Mouse (Mus musculus): ENCODE data around the gene Lmntd2.

Gene Lmntd2

DNA sequence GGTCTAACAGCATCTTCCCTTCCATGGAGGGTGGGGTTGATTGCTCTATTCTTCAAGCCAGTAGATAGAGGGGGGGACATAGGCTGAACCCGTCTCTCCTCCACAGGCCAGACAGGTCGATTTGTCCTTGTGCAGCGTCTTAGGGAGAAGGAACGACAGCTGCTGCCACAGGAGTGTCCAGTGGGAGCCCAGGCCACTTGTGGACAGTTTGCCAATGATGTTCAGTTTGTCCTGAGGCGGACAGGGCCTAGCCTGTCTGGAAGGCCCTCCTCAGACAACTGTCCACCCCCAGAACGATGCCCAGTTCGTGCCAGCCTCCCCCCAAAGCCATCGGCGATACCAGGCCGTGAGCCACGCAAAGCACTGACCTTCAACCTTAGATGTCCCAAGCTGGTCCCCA lies 3.0 kb upstream of the Lmntd2 start:
- intact Hi-C loops (cut with DNase I) = no loop called here

DNA sequence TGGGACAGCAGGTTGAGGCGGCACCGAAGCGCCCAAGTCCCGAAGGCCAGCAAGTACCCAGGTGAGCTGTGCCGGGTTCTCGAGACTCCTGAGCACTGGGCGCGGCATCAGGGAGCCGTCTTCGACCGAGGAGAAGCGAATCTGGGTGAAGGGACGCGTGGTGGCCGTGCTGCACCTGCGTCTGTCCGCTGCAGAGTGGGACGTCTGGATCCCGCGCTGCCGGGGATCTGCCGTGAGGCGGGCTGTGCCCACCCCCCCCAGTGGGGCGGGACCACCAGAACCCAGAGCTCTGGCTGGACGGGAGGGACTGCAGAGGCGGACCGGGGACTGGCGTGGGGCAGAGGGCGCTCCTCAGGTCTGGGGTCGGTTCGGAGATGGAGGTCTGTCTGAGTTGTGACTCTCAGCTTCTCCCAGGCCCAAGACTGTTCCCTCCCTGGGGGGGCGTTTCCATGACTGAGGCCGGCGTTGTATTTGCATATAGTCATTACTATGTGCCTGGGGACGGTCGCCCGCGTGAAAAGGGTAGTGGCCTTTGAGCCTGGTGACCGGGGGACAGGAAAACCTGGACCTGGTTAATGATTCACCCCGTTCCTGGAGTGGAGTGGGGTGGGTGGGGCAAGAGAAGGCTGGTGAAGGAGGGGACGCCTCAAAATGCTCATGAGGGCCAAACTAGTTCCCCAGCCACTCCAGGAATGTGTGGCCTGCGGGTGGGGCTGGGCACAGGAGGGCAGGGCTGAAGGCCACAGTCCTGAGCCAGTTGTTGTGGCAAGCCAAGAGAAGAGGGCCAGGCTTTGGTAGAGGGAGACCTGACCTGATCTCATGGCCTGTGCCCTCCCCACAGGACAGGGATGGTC lies 2.2 kb upstream of the Lmntd2 start:
- intact Hi-C loops (cut with DNase I) = no loop called here

DNA sequence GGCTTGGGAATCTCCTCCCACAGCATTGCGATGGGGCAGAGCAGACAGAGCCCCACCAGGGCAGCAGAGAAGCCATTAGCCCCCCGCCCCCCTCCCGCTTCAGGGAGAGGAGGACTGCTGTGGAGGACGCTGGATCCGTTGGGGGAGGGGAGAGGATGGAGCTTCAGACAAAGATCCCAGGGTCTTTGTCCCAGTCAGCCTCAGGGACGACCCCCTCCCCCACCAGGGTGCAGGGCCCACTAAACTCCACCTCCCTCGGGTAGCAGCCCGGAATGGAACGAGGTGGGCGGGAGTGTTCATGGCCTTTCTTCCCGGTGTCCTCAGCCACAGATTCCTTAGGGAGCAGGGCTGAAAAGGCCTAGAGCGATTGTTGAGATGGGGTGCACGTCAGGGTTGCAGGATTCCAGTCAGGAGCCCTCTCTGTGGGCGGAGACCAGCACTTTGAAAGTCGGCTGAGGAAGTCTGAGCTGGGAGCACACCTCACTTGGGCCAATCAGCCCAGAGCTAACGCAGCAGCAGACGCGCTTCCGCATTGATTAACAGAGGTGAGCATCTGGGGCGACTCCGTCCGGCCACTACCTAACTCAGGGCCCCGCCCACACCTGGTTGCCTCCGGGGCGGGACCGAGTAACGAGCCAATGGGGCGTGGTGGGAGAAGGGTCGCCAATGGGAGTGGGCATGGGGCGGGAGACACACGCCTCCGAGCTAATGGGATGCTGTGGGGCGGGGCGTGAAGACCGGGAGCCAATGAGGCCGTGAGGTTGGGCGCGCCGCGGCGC lies 1.4 kb upstream of the Lmntd2 start, which contains the start of gene Rassf7:
Gene Rassf7 (plus strand): TSS at position 760 of the 779 bp plus-strand sequence.
- intact Hi-C loops (cut with DNase I) = no loop called here

DNA sequence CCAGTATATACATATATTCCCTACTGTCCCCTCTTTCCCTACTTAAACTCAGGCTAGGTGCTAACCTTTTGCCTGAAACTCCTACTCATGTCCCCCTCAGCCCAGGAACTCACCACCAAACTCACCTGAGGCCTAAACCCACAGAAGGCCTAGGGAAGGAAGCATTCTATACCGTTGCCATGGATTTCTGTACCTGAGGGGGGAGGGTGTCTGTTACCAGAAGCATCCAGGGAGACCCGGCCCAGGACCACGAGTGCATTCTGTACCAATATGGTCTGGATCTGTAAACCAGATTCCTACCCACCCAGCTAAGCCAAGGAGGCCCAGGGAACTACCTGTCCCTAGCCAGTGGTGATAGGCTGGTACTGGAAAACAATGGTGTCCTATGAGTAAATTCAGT lies 430 bp upstream of the Lmntd2 start:
- intact Hi-C loops (cut with DNase I) = no loop called here

DNA sequence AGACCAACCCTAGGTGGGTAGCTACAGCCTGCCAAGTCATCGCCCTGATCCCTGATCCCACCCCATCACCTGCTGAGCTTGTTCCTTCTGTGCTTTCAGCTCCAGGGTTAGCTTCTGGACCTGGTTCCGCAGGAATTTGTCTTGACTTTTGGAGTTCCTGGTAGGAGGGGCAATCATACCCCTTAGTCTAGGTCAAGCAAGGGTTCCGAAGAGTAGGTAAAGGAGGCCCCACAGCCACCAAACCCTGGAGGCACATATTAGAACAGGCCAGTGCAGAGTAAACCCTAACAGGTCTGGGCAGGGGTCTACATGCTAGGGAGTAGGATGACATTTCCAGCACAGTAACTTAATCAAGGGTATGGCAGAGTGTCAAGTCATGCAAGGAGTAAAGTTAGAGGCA lies 747 bp downstream of the Lmntd2 start:
- intact Hi-C loops (cut with DNase I) = no loop called here

DNA sequence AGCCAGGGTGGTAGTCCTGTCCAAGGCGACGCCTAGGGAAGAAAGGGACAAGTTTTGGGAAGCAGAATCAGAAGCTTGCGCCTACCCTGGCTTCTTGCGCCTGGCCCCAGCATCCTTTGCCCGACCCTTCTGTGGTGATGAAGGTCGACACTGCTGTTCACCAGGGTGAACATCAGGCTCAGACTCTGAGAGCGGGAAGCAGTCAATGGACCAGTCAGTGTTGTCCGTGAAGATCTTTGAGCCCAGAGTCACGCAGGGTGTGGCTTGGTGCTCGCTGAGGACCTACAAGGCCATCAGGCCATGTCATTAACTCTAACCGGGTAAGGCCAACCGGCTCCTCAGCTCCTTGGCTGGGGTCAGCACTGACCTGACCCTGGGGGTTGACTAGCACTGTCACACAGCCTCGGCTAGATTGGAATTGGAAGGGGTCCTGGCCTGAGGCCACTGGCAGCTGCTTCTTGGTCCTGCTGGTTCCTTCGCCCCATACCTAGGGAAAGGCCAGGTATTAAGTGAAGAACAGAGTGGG lies 3.2 kb downstream of the Lmntd2 start:
- intact Hi-C loops (cut with DNase I) = no loop called here

DNA sequence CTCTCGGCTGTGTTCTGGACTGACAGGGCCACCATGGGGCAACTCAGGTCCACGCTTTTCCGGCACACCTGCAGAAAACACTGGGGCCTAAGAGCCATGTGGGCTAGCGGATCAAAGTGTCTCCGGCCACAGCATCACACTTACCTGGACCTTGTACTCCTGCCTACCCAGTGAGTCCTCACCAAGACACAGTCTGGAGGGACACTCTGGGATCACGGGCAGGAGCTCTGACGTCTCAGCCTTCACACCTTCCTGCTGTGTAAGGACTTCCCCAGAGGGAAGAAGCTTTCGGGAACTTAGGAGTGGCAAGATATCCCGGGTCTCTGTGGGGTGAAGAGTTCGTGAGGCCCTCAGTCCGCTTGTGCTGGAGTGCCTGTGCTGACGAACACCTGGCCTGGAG lies 3.7 kb downstream of the Lmntd2 start:
- intact Hi-C loops (cut with DNase I) = no loop called here

DNA sequence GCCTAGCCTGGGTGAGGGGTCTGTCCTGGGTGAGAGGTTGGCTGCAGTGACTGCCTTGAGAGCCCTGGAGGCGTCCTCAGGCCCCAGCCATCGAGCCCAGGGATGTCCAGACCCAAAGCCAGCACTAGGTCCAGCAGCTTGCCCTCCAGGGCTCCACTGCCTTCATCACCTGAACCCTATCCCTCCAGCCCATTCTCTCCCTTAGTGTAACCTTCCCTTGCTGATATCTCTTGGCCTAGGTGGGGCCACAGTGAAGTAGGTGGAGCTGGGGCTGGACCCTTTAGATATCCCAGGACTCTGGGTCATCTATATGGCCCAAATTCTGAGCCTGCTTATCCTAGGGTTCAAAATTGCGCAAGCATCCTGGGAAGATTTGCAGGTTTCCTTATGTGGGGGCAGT lies 4.4 kb downstream of the Lmntd2 start:
- intact Hi-C loops (cut with DNase I) = no loop called here

DNA sequence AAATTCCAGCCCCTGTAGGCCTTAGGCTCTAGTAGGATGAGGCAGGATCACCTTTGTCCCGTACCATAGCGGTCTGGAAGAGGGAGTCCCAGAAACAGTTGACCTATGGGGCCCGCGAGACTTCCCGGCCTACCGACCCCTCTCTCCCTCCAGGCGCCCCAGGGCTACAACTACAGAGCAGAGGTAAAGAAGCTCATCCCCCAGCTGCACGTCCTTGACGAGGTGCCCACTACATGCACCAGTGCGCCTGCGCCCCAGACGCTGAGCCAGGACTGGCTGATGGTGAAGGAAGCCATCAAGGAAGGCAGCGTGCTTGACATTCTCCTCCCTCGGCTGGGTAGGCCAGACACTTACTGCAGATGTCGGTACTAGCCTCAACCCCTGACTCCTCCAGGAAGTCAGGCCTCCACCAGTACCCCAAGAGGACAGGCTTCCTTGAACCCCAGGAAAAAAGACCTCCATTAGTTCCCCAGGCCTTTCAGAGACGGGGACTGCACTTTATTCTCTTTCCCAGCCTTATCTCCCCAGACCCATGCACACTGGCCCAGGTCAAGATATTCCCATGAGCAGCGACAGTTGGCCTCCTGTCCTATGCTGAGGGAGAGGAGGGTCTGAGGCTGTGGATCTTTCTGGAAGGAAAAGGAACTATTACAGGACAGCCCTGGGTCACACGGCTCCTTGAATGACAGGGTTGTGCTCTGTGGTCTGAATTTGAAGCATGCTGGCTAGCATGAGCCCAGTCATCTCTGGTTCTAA lies 7.5 kb downstream of the Lmntd2 start:
- intact Hi-C loops (cut with DNase I) = no loop called here

DNA sequence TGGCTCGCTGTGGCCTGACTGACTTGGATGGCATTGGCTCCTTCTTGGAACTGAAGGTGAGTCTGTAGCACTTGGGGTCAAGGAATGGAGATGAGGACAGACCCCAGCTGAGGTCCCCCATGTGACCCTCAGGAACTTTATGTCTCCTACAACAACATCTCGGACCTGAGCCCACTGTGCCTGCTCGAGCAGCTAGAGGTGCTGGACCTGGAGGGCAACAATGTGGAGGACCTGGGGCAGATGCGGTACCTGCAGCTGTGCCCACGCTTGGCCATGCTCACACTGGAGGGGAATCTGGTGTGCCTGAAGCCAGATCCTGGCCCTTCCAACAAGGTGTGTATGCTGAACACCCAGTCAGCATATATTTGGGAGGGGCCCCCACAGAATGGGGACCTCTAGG lies 8.4 kb downstream of the Lmntd2 start:
- intact Hi-C loops (cut with DNase I) = no loop called here

DNA sequence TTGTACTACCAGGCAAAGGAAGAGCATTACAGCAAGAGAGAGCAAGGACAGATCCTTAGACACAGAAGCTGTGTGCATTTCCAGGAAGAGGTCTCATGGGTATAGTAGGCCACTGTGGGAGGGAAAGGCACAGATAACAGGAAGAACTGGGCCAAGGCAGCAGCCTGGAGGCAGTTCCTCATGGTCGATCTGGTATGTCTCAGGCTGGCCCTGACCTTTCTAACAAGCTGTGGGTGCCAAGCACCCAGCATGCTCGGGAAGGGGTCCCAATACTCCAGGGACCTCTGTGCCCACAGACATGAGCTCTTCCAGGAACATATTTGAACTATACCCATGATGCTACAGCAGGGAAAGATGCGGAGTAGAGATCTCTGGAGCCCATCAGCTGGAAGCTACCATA lies 9.3 kb downstream of the Lmntd2 start:
- intact Hi-C loops (cut with DNase I) = no loop called here

DNA sequence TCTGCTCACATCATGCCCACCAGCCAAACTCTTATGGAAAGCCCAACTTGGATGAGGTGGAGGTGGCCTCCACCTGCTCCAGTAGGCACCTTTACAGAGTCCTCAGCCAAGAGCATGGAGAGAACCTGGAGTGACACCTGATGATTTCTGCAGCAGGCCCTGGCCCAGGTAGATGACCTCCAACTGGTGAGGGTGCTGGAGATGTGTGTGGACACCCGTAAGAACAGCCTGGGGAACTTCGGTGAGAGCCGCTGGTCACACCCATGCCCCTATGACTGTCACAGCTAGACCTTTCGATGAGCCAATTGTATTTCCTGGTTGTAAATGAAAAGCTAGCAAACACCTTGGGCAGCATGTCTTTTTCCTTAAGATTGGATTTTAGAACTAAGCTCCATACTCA lies 15.8 kb downstream of the Lmntd2 start:
- intact Hi-C loops (cut with DNase I) = no loop called here

DNA sequence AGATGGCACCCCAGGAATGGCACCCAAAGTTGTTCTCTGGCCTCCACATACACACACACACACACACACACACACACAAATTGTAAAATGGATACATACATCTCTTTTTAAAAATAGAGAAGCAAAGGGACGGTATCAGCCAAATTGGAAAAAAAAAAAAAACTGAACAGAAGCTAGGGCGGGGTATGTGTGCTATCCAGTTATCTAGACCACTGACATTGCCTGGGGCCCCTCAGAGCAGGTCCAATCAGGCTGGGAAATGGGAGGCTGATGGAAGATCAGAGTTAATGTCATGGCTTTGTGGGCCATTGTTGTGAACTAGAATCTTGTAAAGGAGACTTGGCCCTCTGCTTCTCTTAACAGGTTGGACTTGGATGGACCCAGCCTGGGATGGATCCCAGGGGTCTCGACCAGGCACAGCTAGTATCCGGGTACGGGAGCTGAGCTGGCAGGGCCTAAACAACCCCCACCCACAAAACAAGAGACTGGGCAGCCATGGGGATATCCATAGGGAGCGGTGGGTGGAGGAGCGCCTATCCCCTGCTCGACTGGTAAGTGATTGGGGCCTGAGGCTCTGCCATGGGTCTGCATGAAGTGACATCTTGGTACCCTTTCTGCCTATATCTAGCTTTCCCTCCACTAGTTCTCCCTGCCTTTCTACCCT lies 17.1 kb downstream of the Lmntd2 start:
- intact Hi-C loops (cut with DNase I) = no loop called here

DNA sequence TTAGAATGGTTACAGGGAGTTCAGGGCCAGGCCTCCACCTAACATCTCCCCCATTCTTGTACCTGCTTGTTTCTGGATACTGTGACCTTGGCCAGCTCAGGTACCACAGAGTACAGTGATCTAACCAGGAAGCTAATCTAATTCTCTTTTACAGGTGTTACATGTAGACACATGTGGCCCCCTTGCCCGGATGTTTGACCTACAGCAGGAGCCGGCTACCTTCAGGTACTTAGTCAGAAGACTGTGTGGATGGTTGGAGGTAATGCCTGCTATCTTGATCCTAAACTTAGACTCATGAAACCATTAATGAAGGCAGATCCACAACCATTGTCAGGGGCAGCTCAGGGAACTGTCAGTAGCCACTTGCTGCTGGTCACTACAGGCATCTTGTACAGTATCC lies 18.1 kb downstream of the Lmntd2 start:
- intact Hi-C loops (cut with DNase I) = no loop called here

DNA sequence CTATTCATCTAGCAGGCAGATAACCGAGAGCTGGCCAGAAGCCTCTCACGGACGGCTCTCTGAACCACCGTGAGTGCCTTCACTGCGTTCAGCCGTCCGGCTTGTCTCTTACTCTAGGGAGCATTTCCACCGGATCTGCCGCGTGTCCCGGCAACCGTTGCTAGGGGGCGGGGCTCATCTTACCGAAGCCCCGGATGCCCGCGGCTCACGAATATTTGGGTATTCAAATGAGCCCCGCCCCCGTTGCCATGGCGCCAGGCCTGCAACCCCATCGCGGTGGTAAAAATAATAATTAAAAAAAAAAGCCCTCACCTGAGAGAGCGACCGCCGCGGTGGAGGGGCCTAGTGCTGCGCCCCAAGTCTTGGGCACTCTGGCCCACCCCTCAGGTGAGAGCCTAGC lies 19.1 kb downstream of the Lmntd2 start:
- intact Hi-C loops (cut with DNase I) = no loop called here

DNA sequence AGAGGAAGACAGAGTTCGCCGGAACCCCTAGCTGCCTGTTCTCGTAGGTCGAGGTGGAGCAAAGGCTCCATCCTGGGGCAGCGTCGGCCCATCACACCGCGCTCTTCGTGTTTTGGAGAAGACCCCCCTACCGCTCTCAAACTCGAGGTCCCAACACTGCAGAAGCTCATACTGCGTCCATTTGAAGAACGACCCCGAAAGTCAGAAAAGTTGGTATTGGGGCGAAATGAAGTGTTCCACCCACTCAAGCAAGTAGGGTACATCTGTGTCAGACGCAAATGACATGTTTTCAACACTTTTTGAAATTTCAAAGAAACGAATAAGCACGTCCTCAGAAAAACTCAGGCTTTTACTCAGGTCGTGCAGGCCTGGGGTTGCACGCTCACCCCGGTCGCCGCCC lies 19.5 kb downstream of the Lmntd2 start:
- intact Hi-C loops (cut with DNase I) = no loop called here

DNA sequence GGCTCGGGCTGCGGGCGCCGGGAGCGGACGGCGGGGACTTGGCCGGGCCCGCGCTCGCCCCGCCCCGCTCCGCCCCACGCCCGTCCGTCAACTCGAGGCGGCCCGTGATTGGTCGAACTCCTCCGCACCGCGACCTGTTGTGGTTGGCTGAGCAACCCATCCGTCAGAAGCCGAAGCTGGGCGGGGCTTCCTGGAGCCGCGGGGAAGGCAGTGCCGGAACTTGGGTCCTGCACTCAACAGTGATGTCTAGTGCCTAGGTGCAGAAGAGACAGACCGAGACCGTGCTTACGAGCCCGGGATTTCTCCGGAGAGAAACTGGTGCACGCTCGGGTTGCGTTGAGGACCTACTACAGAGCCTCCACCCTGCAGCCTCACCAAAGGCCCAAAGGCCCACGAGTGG lies 19.9 kb downstream of the Lmntd2 start, which contains the start of the genes Hras and Lrrc56:
Gene Hras (minus strand): TSS at position 58 of the 400 bp plus-strand sequence.
Gene Lrrc56 (plus strand): TSS at position 210 of the 400 bp plus-strand sequence.
- intact Hi-C loops (cut with DNase I) = no loop called here

DNA sequence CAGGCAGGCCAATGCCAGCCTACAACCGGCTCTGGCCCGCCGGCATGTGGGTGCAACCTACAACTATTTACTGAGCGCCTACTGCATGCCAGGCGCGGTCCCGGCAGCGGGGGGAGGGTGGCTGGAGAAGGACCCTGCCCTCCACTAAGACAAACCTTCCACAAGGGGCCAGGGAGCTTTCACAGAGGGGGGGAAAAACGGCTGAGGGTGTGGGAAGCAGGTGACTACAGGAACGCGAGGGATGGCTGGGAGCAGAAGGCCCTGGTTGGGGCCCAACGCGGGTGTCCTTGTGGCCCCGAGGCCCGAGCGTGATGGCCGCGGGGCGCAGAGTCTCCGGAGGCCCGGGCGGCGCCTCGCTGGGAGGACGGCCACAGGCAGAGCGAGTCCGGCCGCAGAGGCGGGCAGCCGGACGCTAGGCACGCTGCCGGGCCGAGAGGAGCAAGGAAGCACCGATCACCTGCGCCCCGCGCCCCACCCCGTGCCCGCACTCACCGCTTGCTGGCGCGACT lies 20.5 kb downstream of the Lmntd2 start:
- intact Hi-C loops (cut with DNase I) = no loop called here

DNA sequence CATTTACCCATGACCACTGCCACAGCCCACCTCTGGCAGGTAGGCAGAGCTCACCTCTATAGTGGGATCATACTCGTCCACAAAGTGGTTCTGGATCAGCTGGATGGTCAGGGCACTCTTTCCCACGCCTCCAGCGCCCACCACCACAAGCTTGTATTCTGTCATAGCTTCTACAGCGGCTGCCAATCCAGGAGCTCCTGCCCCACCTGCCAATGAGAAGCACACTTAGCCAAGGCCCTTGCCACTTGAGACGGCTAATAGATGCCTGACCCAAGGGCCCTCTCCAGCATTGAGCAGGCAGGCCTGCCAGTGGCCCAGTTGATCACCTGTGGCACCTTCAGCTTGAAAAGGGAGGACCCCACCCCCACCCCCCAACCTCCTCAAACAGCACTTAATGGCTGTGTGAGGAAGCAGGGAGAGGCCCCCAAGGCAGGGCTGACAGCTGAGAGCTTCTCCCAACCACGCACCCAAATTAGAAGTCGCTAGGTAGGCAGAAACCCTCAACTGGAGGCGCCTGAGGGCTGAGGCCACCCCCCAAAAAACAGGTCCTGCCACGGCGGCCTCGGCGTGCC lies 21.0 kb downstream of the Lmntd2 start:
- intact Hi-C loops (cut with DNase I) = no loop called here
